Mouse (Mus musculus) thymus, postnatal 36 days (tissue): ENCODE results near the gene Klhl35.

Experiments
- DNase-seq, 2 experiments: peaks; one replicate each; pipeline ENCODE4 v3.0.0; 2022; ENCODE audit warnings: mixed read lengths in 2 of 2

Gene Klhl35

DNA sequence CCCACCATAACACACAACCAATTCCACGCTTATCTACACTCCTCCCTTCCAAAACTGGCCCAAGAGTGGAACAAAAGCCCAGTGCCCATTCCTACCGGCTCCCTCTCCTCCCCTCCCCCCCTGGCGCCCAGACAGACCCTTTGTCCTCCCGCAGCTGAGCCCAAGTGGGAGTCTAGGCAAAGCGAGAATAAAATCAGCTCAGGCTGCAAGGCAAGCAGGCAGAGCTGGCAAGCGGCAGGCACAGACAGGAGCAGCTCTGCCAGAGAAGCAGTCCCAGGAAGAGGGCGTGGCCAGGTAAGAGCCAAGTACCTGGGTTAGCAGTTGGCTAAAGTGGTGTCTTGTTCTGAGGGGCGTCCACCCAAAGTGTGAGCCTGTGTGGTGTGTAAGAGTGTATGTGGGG lies at the start of gene Klhl35:
Gene Klhl35, plus strand, starts transcription at position 194 of the 400 bp plus-strand sequence.
- no peak for DNase-seq

DNA sequence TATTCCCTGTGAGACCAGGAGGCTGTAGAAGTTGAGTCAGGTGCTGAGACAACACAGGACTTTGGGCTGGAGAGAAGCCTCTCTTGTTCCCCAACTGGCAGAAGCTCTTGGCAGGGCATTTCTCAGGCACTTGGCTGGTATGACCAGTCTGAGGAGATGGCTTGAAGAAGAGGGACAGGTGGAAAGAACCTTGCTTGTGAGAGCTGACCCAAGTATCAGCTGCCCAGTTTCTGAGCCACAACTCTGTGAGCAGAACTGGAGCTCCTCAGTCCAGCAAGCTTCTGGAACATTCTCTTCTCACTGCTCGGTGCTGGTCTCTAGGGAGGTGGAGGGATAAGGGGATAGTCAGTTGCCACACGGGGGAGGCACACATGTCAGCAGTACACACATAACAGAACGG lies 46.5 kb upstream of the Klhl35 start:
- DNase-seq, result no peak

DNA sequence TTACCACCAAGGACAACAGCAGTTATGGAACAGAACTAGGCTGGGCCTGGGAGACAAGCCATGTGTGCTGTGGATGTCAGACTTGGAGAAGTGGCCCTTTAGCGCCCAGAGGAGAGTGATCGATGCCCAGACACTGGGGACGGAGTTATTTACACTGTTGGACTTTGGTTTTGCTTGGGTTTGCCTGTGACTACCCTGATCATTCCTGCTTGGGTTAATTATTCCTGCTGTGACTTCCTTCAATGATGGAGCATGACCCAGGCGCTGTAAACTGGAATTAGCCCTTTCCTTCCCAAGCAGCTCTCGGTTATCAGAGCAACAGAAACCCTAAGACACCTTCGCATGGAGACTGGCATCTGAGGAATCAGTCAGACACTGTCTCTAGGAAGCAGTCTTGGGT lies 44.8 kb upstream of the Klhl35 start:
- no peak for DNase-seq

DNA sequence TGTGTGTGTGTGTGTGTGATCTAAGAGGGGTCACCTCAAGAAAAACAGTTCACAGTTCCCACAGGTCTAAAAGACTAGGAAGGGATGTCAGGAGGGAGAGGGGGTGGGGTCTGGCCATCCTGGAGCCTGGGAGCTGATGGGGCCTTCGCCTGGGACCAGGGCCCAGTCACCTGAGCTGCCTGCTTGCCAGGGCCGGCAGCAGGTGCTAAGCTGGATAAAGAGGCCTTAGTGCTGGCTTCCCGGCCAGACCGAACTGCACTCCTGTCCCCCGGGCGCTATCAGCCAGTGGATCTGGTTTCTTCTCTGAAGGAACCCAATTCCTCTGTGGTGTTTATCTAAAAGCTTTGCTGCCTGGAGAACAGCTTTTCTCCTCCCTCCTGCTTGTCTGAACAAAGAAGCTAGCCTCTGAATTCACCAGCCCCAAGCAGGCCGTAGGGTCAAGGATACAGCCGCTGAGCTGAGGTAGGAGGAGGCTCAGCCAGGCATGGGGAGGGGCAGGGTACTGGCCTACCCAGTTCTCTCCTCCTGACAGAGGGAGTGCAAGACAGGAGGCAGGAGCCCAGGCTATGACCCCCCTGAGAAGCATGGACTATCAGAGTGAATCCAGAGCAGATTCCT lies 41.2 kb upstream of the Klhl35 start:
- no peak for DNase-seq

GRCm38 (mm10) chr7:99425706-99426105 lies 40.1 kb upstream of the Klhl35 start:
- no peak for DNase-seq

DNA sequence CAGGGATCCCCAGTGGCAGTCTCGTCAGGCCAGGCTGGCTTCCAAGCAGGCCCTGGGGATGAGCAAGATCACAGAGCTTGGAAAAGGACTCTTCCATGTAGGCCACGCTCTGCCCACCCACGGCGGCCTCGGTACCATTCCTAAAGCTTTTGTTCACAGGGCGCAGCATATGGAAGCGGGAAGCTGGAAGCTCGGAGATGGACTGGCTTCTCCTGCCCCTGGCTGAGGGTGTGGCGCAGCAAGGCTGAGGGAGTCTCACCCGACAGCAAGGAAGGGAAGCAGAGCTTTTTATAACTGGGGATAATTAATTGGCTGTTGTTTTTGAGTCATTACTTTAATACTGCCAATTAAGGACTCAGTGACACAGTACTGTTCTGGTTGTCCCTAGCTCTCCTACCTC lies 38.8 kb upstream of the Klhl35 start:
- DNase-seq, result no peak

DNA sequence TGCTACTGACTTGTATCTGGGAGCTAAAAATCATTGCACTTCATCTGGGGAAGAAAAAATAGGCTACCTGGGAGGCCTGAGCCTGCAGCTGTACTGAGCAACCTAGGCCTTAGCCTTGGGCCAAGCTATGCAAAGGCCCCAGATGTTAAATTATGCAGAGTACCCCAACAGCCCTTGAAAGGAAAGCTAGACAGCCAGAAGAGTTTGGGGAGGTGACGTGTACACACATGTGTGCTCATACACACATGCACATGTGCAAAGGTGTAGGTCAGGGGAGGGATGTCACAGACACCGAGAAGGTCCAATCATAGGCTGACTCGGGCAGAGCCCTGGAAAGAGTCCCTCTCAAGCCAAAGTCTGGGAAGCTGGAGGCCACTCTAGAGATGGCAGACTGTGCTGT lies 37.8 kb upstream of the Klhl35 start:
- DNase-seq, result no peak

- no peak for DNase-seq
Observed at GRCm38 (mm10) chr7:99428836-99429235, 37.0 kb upstream of the Klhl35 start.

DNA sequence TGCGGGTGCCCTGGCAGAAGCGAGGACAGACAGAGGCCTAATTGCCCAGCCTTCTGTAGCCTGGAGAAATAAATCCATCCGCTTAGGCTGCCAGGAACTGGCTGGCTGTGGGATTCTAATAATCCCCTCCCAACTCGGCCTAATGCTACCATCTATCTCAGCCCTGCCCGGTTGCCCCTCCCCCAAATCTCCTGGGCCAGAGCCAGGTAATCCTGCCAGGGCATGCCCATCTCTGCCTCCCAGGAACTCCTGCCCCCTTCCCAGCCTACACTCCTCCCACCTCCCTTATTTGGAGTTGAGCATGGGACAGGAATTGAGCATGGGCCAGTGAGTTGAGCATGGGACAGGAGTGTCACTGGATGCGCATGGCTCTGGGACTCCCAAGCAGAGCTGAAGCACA lies 36.0 kb upstream of the Klhl35 start:
- DNase-seq, result no peak

- no peak for DNase-seq
Observed at GRCm38 (mm10) chr7:99430246-99430645, 35.6 kb upstream of the Klhl35 start.

DNA sequence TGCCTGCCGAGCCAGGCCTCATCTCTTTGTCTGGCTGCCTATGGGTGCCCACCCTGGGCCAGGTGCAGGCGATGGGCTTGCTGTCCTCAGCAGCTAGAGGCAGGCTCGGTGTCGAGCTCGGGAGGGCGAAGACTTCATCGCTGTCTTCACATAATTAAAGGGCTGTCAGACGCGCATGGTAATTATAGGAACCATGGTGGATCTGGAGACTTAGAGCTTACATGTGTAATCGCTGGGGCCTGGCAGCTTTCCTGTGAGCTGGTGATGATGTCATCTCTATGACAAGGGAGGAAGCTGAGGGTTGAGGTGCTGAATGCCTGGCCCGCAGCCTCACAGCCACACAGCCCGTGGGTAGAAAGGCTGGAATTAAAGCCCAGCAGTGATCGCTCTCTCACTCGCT lies 33.6 kb upstream of the Klhl35 start:
- DNase-seq, result no peak

GRCm38 (mm10) chr7:99432863-99433262 lies 32.9 kb upstream of the Klhl35 start:
- DNase-seq, result no peak

- DNase-seq, result no peak
Observed at GRCm38 (mm10) chr7:99434672-99435250, 31.0 kb upstream of the Klhl35 start.

GRCm38 (mm10) chr7:99436530-99436929 lies 29.3 kb upstream of the Klhl35 start:
- DNase-seq, result no peak

DNA sequence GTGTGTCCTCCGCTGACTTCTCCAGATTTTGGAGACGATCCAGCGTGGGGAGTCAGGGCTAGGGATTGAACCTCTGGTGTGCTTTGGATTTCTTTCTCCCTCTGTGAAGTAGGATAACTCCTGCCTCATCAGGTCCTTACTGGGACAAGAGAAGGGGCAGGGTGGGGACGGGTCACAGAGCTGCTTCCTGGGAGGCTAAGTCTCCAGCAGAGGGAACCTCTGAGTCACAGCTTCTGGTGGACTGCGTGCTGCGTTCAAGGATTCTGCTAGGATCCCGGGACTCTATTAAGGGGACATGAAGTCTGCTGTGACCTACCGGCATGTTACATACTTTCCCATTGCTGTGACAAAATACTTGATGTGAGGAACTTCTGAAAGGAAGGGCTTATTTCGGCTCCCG lies 26.9 kb upstream of the Klhl35 start:
- DNase-seq, result no peak

GRCm38 (mm10) chr7:99441534-99442072 lies 24.2 kb upstream of the Klhl35 start:
- no peak for DNase-seq

DNA sequence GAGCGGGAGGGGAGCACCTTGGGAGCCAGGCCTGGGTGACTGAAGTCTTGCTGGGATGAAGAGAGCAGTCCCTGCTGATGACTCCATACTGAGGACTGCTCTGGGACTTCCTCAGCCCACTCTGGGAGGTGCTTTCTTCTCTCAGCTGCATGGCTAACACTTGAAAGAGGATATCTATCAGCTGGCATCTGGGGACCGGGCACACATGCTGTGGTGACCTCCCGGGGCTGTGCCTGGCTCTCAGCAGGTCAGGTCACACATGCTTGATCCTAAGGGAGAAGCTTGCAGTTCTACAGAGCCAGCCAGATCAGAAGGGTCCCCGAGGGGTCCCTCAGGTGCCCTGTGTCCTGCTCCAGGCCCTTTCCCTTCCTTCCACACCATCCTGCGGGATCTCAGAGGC lies 22.6 kb upstream of the Klhl35 start:
- no peak for DNase-seq

GRCm38 (mm10) chr7:99444012-99444411 lies 21.8 kb upstream of the Klhl35 start:
- no peak for DNase-seq

GRCm38 (mm10) chr7:99445833-99446232 lies 20.0 kb upstream of the Klhl35 start:
- DNase-seq, result no peak

DNA sequence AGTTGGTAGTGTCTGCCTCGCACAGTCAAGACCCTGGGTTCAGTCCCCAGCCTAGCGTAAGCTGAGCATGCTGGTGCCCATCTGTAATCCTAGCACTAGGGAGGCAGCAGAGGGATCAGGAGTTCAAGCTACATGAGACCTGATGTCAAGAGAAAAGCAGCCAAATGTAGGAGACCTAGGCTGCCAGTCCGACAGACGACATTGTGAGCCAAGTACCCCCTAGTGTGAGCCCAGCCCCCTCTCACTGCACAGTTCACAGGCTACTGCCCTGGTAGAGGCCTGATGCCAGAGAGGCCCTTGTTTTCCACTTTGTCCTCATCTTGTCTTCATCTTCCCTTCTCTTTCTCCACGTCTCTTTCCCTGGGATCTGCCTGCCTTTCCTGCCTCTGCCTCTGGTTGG lies 18.5 kb upstream of the Klhl35 start:
- no peak for DNase-seq

- no peak for DNase-seq
Observed at GRCm38 (mm10) chr7:99448619-99449018, 17.2 kb upstream of the Klhl35 start.

DNA sequence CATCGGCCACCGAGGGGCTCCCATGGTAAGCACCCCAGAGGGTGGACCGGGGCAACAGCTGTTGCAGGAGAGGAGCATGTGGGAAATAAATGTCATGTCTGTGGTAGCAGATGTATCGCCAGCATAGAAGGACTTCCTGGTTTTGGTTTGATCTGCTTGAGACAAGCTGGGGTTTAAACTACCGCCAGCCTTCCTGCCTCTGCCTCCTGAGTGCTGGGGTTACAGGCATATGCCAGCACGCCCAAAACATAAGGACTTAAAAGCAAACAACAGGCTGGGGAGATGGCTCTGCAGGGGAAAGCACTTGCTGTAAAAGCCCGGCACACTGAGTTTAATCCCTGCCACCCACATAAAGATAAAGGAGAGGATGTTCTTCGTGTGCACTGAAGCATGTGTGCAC lies 16.7 kb upstream of the Klhl35 start:
- peak; percentile 31 to 42 for DNase-seq

- no peak for DNase-seq
Observed at GRCm38 (mm10) chr7:99449751-99450150, 16.1 kb upstream of the Klhl35 start.

- peak; percentile 24 to 46 for DNase-seq
Observed at GRCm38 (mm10) chr7:99450703-99451102, 15.1 kb upstream of the Klhl35 start.

- no peak for DNase-seq
Observed at GRCm38 (mm10) chr7:99452859-99453258, 12.9 kb upstream of the Klhl35 start.
